Mouse (Mus musculus) embryonic facial prominence, embryonic 11.5 days (tissue): Measurements from ENCODE around the gene Slc39a2. TPM values are rescaled to one million over a fixed set of nuclear protein-coding genes. Genes with fewer than 3 reads are reported as not detected.
A peak's percentile ranks its signal among the peaks of the same experiment; 100 is the strongest.

Source experiments
- ATAC-seq: fragments of 200-750 bp; cut with Nextera tagmentation; replicated peaks from 2 replicates; pipeline ENCODE4 v1.8.0; 2017; ENCODE audit warnings: low read depth; ENCODE audit not compliant: insufficient number of reproducible peaks, low FRiP score, low TSS enrichment
- DNase-seq: peaks from one replicate; pipeline ENCODE4 v3.0.0-alpha.2; 2015; ENCODE audit warnings: low spot score
- H3K27ac ChIP-seq: fragments of 300-500 bp; sonication (generic); replicated peaks from 2 replicates; pipeline ENCODE4 v1.5.1; 2014; ENCODE audit warnings: mild to moderate bottlenecking, low read depth, low read length, control low read depth
- H3K27me3 ChIP-seq: fragments of 300-500 bp; sonication (generic); 2 replicates; pipeline ENCODE4 v1.6.1; 2014; ENCODE audit warnings: mild to moderate bottlenecking, low read length, moderate library complexity, mixed read lengths; ENCODE audit not compliant: control insufficient read depth, insufficient read depth
- H3K36me3 ChIP-seq: fragments of 300-500 bp; sonication (generic); replicated peaks from 2 replicates; pipeline ENCODE4 v1.6.1; 2014; ENCODE audit warnings: low read depth, mild to moderate bottlenecking, low read length, moderate library complexity, mixed read lengths; ENCODE audit not compliant: control insufficient read depth, insufficient read depth
- H3K4me1 ChIP-seq: fragments of 300-500 bp; sonication (generic); 2 replicates; pipeline ENCODE4 v1.6.1; 2014; ENCODE audit warnings: low read length, mixed read lengths; ENCODE audit not compliant: control insufficient read depth, insufficient read depth
- H3K4me2 ChIP-seq: fragments of 300-500 bp; sonication (generic); 2 replicates; pipeline ENCODE4 v1.6.1; 2014; ENCODE audit warnings: low read depth, mild to moderate bottlenecking, control low read depth, low read length, moderate library complexity
- H3K4me3 ChIP-seq: fragments of 300-500 bp; sonication (generic); 2 replicates; pipeline ENCODE4 v1.5.1; 2014; ENCODE audit warnings: low read depth, low read length, control low read depth
- H3K9ac ChIP-seq: fragments of 300-500 bp; sonication (generic); replicated peaks from 2 replicates; pipeline ENCODE4 v1.6.1; 2014; ENCODE audit warnings: mild to moderate bottlenecking, control low read depth, low read length
- H3K9me3 ChIP-seq: fragments of 300-500 bp; sonication (generic); replicated peaks from 2 replicates; pipeline ENCODE4 v1.6.1; 2016; ENCODE audit warnings: mild to moderate bottlenecking, low read length, inconsistent platforms, mixed read lengths; ENCODE audit not compliant: control insufficient read depth
- WGBS: fragments of 180-500 bp; shearing (Covaris S2); extraction: QIAGEN DNeasy Blood & Tissue Kit; methylation state at CpG from one replicate; pipeline ENCODE4 v1.1.7; 2014; 5-methylcytosine and 5-hydroxymethylcytosine counted together
- polyA plus RNA-seq: library from polyadenylated mRNA; unstranded; fragments of >200 nt; fragmentation: Nextera tagmentation; extraction: Ambion mirVana; gene quantifications from 2 replicates; pipeline ENCODE4 v1.2.1, GENCODE M21; 2014

The Slc39a2 gene
- polyA plus RNA-seq, 1 experiment from 2014 or later: 0.50 TPM

GRCm38 (mm10) chr14:51893094-51893794 lies 555 bp downstream of the Slc39a2 start:
- ATAC-seq (peak; percentile 66; the same call in 1 of the 2 replicates), DNase-seq (no peak)
- H3K27me3 ChIP-seq: no peaks in the 10 kb centered on the region
- H3K9ac ChIP-seq: no peak overlapping the region
- no peaks in the 10 kb centered on the region for H3K9me3 ChIP-seq
- no peak overlapping the region for H3K4me2 ChIP-seq
- WGBS: 20% methylated on average over 10 of the region's 10 CpGs
- no peaks in the 10 kb centered on the region for H3K4me1 ChIP-seq
- no peak overlapping the region for H3K4me3 ChIP-seq
- no peak overlapping the region for H3K27ac ChIP-seq
- H3K36me3 ChIP-seq: peaks cover 10% of the 10 kb centered on the region

DNA sequence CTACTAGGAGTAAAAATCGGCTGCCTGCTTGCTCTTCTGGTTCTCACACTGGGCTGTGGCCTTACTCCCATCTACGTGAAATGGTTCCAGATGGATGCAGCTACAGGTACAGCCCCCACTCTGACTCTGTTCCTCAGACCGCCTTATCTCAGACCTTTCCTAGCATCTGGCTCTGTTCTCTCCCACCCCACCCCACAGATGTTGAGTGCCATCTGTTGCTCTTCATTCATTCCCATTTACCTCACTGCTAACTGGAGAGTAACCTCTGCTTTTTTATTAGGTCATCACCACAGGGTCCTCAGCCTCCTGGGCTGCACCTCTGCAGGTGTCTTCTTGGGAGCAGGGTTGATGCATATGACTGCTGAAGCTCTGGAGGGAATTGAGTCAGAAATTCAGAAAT lies 1.1 kb downstream of the Slc39a2 start:
- no peak overlapping the region for H3K27ac ChIP-seq
- peaks cover 10% of the 10 kb centered on the region for H3K36me3 ChIP-seq
- H3K4me3 ChIP-seq: no peak overlapping the region
- H3K9me3 ChIP-seq: no peaks in the 10 kb centered on the region
- 35% methylated on average over 3 of the region's 3 CpGs for WGBS
- H3K4me2 ChIP-seq: no peak overlapping the region
- no peak for DNase-seq
- 0 out of 2 replicates have a peak, but pooled peaks have one; percentile 8 for ATAC-seq
- no peak overlapping the region for H3K9ac ChIP-seq
- H3K27me3 ChIP-seq: no peaks in the 10 kb centered on the region
- no peaks in the 10 kb centered on the region for H3K4me1 ChIP-seq

DNA sequence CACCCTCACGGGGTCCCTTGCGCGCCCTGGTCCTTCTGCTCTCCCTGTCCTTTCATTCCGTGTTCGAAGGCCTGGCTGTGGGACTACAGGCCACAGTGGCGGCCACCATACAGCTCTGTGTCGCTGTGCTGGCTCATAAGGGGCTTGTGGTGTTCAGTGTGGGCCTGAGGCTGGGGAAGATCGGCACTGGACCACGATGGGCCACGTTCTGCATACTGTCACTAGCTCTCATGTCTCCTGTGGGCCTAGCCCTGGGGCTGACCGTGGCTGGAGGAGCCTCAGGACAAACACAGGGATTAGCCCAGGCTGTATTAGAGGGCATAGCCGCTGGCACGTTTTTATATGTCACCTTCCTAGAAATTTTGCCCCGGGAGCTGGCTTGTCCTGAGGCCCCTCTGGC lies 2.4 kb downstream of the Slc39a2 start:
- ATAC-seq: no peak
- Histone ChIP-seq H3K4me1 (no peaks in the 10 kb centered on the region), H3K36me3 (peaks cover 10% of the 10 kb centered on the region), H3K9me3 (no peaks in the 10 kb centered on the region), H3K4me2 (no peak overlapping the region), H3K27me3 (no peaks in the 10 kb centered on the region), H3K4me3 (no peak overlapping the region), H3K27ac (no peak overlapping the region), H3K9ac (no peak overlapping the region)
- DNase-seq: no peak
- WGBS: 77% methylated on average over 14 of the region's 14 CpGs

DNA sequence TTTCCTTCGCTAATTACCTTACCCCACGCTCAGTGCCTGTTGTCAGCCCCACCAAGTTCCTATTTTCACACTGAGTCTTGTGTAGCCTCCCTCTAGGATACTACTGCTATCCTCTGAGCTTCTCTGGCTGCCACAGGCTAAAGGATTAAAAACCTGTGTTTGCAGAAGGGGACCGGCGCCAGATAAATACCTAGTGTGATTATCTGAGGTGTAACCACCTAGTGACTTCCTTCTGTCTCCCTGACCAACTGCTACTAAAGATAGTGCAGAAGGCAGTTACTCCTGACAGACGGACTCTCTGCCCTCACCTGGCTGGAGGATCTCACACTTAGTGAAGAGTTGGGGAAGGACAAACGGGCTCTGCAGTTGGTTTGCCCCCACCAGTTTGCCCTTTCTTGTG lies 3.3 kb downstream of the Slc39a2 start:
- DNase-seq: no peak
- Histone ChIP-seq H3K36me3 (peaks cover 7% of the 10 kb centered on the region), H3K4me3 (no peak overlapping the region), H3K27ac (no peak overlapping the region), H3K9me3 (no peaks in the 10 kb centered on the region), H3K4me1 (no peaks in the 10 kb centered on the region), H3K9ac (no peak overlapping the region), H3K27me3 (no peaks in the 10 kb centered on the region), H3K4me2 (no peak overlapping the region)
- 79% methylated on average over 6 of the region's 6 CpGs for WGBS
- ATAC-seq: no peak

GRCm38 (mm10) chr14:51896539-51897170 lies 4.0 kb downstream of the Slc39a2 start:
- WGBS: 78% methylated on average over 8 of the region's 8 CpGs
- ATAC-seq (no peak), DNase-seq (no peak)
- no peak overlapping the region for H3K27ac ChIP-seq
- H3K4me2 ChIP-seq: no peak overlapping the region
- H3K4me1 ChIP-seq: no peaks in the 10 kb centered on the region
- H3K9me3 ChIP-seq: no peaks in the 10 kb centered on the region
- peaks cover 2% of the 10 kb centered on the region; the same call in 1 of the 2 replicates for H3K36me3 ChIP-seq
- H3K27me3 ChIP-seq: no peaks in the 10 kb centered on the region
- H3K9ac ChIP-seq: no peak overlapping the region
- no peak overlapping the region for H3K4me3 ChIP-seq

DNA sequence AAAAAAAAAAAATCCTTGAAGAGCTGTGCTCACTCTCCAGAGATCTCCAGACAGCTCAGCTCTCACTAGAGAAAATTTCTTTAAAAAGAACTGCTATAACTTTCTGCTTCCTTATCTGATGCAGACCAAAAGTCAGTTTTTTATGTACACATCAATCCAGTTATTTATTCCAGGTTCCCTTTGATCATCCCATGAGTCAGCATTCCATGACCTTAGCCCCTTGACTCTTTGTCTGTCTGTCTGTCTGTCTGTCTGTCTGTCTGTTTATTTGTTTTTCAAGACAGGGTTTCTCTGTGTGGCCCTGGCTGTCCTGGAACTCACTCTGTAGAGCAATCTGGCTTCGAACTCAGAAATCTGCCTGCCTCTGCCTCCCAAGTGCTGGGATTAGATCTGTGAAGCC lies 6.7 kb downstream of the Slc39a2 start:
- Histone ChIP-seq H3K27me3 (no peaks in the 10 kb centered on the region), H3K9me3 (no peaks in the 10 kb centered on the region), H3K4me1 (no peaks in the 10 kb centered on the region), H3K4me2 (no peak overlapping the region), H3K4me3 (no peak overlapping the region), H3K27ac (no peak overlapping the region), H3K36me3 (no peaks in the 10 kb centered on the region), H3K9ac (no peak overlapping the region)
- WGBS: 85% methylated on average over 1 of the region's 1 CpGs
- DNase-seq: no peak
- no peak for ATAC-seq

- ATAC-seq: no peak
Observed at GRCm38 (mm10) chr14:51902806-51903710, 10.4 kb downstream of the Slc39a2 start.

More at GRCm38 (mm10) chr14:51902806-51903710, 10.4 kb downstream of the Slc39a2 start:
- H3K9ac ChIP-seq: no peak overlapping the region
- no peaks in the 10 kb centered on the region for H3K27me3 ChIP-seq
- H3K9me3 ChIP-seq: no peaks in the 10 kb centered on the region
- no peak overlapping the region for H3K4me3 ChIP-seq
- DNase-seq: peak; percentile 83
- H3K27ac ChIP-seq: no peak overlapping the region
- no peaks in the 10 kb centered on the region for H3K4me1 ChIP-seq
- H3K4me2 ChIP-seq: no peak overlapping the region
- WGBS: 58% methylated on average over 9 of the region's 9 CpGs
- H3K36me3 ChIP-seq: no peaks in the 10 kb centered on the region
